Mouse (Mus musculus) MEL (cell line): Measurements from ENCODE around the gene Pomgnt1. TPM values are rescaled to one million over a fixed set of nuclear protein-coding genes. Genes with fewer than 3 reads are reported as not detected.

Experiments
- DNase-seq: peaks from one replicate; pipeline ENCODE4 v3.0.0; 2011; ENCODE audit warnings: low read depth, low spot score
- H3K27ac ChIP-seq: 2 replicates; pipeline ENCODE4 v1.5.1; 2012; ENCODE audit warnings: low read depth, mild to moderate bottlenecking, control low read depth, low read length, moderate library complexity; ENCODE audit not compliant: control insufficient read depth
- H3K27me3 ChIP-seq, 2 experiments: fragments of 150-350 bp in 1 of 2; sonication (generic) in 1 of 2; 2 replicates each; pipeline ENCODE4 v1.6.1; 2012; ENCODE audit warnings: low read length in 2 of 2, mild to moderate bottlenecking in 2 of 2, improper control_type of control experiment in 1 of 2, moderate library complexity in 1 of 2; ENCODE audit not compliant: insufficient read depth in 2 of 2, control insufficient read depth in 1 of 2
- H3K36me3 ChIP-seq, 2 experiments: 2 replicates each; pipeline ENCODE4 v1.6.1; 2012 to 2014; ENCODE audit warnings: low read length in 2 of 2, improper control_type of control experiment in 1 of 2, inconsistent platforms in 1 of 2, mild to moderate bottlenecking in 1 of 2; ENCODE audit not compliant: insufficient read depth in 2 of 2, control insufficient read depth in 1 of 2
- H3K4me1 ChIP-seq, 2 experiments: fragments of 150-350 bp in 1 of 2; sonication (generic) in 1 of 2; 2 replicates each; pipeline ENCODE4 v1.6.1; 2012; ENCODE audit warnings: low read length in 2 of 2, improper control_type of control experiment in 1 of 2, mild to moderate bottlenecking in 1 of 2; ENCODE audit not compliant: insufficient read depth in 2 of 2, control insufficient read depth in 1 of 2
- H3K4me3 ChIP-seq, 2 experiments: fragments of 150-350 bp in 1 of 2; sonication (generic) in 1 of 2; 2 replicates each; pipeline ENCODE4 v1.5.1; 2012; ENCODE audit warnings: low read depth in 2 of 2, low read length in 2 of 2, mild to moderate bottlenecking in 2 of 2, moderate library complexity in 2 of 2, control low read depth in 1 of 2, improper control_type of control experiment in 1 of 2; ENCODE audit not compliant: control insufficient read depth in 1 of 2, insufficient read depth in 1 of 2
- H3K79me2 ChIP-seq: 2 replicates; pipeline ENCODE4 v1.6.1; 2012; ENCODE audit warnings: mild to moderate bottlenecking, low read length, moderate library complexity; ENCODE audit not compliant: control insufficient read depth, poor library complexity, insufficient read depth
- H3K9ac ChIP-seq: 2 replicates; pipeline ENCODE4 v1.6.1; 2012; ENCODE audit warnings: low read depth, mild to moderate bottlenecking, control low read depth, low read length, moderate library complexity; ENCODE audit not compliant: control insufficient read depth, poor library complexity, severe bottlenecking
- H3K9me3 ChIP-seq: fragments of 150-350 bp; sonication (generic); replicated peaks from 2 replicates; pipeline ENCODE4 v1.6.1; 2012; ENCODE audit warnings: mild to moderate bottlenecking, low read length, improper control_type of control experiment, moderate library complexity; ENCODE audit not compliant: insufficient read depth
- CHD2 ChIP-seq: IDR thresholded peaks from 2 replicates; pipeline ENCODE4 v1.6.1; 2011; ENCODE audit warnings: low read length, improper control_type of control experiment
- CTCF ChIP-seq, 3 experiments: IDR thresholded peaks in 2 of 3; conservative IDR thresholded peaks in 1 of 3; 2 replicates each; pipeline ENCODE4 v1.5.1; 2011 to 2012; ENCODE audit warnings: low read length in 3 of 3, low read depth in 2 of 3, mild to moderate bottlenecking in 2 of 3, improper control_type of control experiment in 1 of 3, inconsistent platforms in 1 of 3, mixed read lengths in 1 of 3, moderate library complexity in 1 of 3; ENCODE audit not compliant: control insufficient read depth in 1 of 3, insufficient read depth in 1 of 3, poor library complexity in 1 of 3, severe bottlenecking in 1 of 3
- EP300 ChIP-seq, 2 experiments: IDR thresholded peaks; 2 replicates each; pipeline ENCODE4 v1.6.1; 2011; ENCODE audit warnings: improper control_type of control experiment in 2 of 2, low read length in 2 of 2, low read depth in 1 of 2, mild to moderate bottlenecking in 1 of 2
- GATA1 ChIP-seq: IDR thresholded peaks from 2 replicates; pipeline ENCODE4 v1.6.1; 2011; ENCODE audit warnings: low read depth, low read length, improper control_type of control experiment
- HCFC1 ChIP-seq: IDR thresholded peaks from 2 replicates; pipeline ENCODE4 v1.6.1; 2012; ENCODE audit warnings: low read depth, mild to moderate bottlenecking, inconsistent platforms, low read length, improper control_type of control experiment, moderate library complexity
- KAT2A ChIP-seq: conservative IDR thresholded peaks from 2 replicates; pipeline ENCODE4 v1.6.1; 2012; ENCODE audit warnings: low read depth, low read length, improper control_type of control experiment, inconsistent platforms
- MAFK ChIP-seq: IDR thresholded peaks from 2 replicates; pipeline ENCODE4 v1.6.1; 2011; ENCODE audit warnings: low read depth, mild to moderate bottlenecking, low read length, improper control_type of control experiment, borderline replicate concordance
- MYB ChIP-seq: IDR thresholded peaks from 2 replicates; pipeline ENCODE4 v1.6.1; 2011; ENCODE audit warnings: mild to moderate bottlenecking, low read depth, low read length, improper control_type of control experiment
- POLR2A ChIP-seq, 2 experiments: IDR thresholded peaks; 2 replicates each; pipeline ENCODE4 v1.6.1; 2011 to 2012; ENCODE audit warnings: low read length in 2 of 2, mild to moderate bottlenecking in 2 of 2, control low read depth in 1 of 2, improper control_type of control experiment in 1 of 2, low read depth in 1 of 2, moderate library complexity in 1 of 2; ENCODE audit not compliant: control insufficient read depth in 1 of 2, insufficient read depth in 1 of 2, poor library complexity in 1 of 2
- POLR2AphosphoS5 ChIP-seq: IDR thresholded peaks from 2 replicates; pipeline ENCODE4 v1.6.1; 2012; ENCODE audit warnings: low read depth, borderline replicate concordance, mild to moderate bottlenecking, inconsistent platforms, low read length, moderate library complexity, mixed read lengths
- RCOR1 ChIP-seq: IDR thresholded peaks from 2 replicates; pipeline ENCODE4 v1.6.1; 2012; ENCODE audit warnings: low read depth, mild to moderate bottlenecking, inconsistent platforms, low read length, improper control_type of control experiment
- SIN3A ChIP-seq: IDR thresholded peaks from 2 replicates; pipeline ENCODE4 v1.6.1; 2012; ENCODE audit warnings: low read length, improper control_type of control experiment, inconsistent platforms
- SMC3 ChIP-seq: IDR thresholded peaks from 2 replicates; pipeline ENCODE4 v1.6.1; 2011; ENCODE audit warnings: low read depth, low read length, improper control_type of control experiment
- TCF12 ChIP-seq: IDR thresholded peaks from 2 replicates; pipeline ENCODE4 v1.6.1; 2014; ENCODE audit warnings: low read depth, mild to moderate bottlenecking, inconsistent platforms, low read length, improper control_type of control experiment, moderate library complexity
- UBTF ChIP-seq: IDR thresholded peaks from 2 replicates; pipeline ENCODE4 v1.6.1; 2012; ENCODE audit warnings: low read depth, mild to moderate bottlenecking, inconsistent platforms, low read length, improper control_type of control experiment, moderate library complexity, borderline replicate concordance; ENCODE audit not compliant: insufficient read depth
- ZC3H11A ChIP-seq: IDR thresholded peaks from 2 replicates; pipeline ENCODE4 v1.6.1; 2012; ENCODE audit warnings: low read depth, mild to moderate bottlenecking, inconsistent platforms, low read length, improper control_type of control experiment
- ZKSCAN1 ChIP-seq: IDR thresholded peaks from 2 replicates; pipeline ENCODE4 v1.6.1; 2012; ENCODE audit warnings: low read depth, mild to moderate bottlenecking, inconsistent platforms, low read length, improper control_type of control experiment, moderate library complexity
- polyA plus RNA-seq, 2 experiments: library from polyadenylated mRNA; stranded (reverse) in 1 of 2; unstranded in 1 of 2; fragments of >175 nt in 1 of 2; fragments of >200 nt in 1 of 2; gene quantifications; 2 replicates each; pipeline versions ENCODE4 v1.2.1 to v1.2.4; 2012; ENCODE audit warnings: low replicate concordance in 2 of 2, low read depth in 1 of 2; ENCODE audit not compliant: insufficient read length in 2 of 2, insufficient read depth in 1 of 2, missing spikeins in 1 of 2
- total RNA-seq: library from RNA; depleted of rRNA; stranded (reverse); fragments of 300-350 nt; gene quantifications from 2 replicates; pipeline ENCODE4 v1.2.3, GENCODE M21; 2012

Gene Pomgnt1
- total and polyA plus RNA-seq, 3 experiments: 33.6 to 35.3 TPM; not detected in 1

GRCm38 (mm10) chr4:116105278-116105677 lies 18.4 kb upstream of the Pomgnt1 start:
- no peak for DNase-seq
- Histone ChIP-seq H3K9ac (no peak overlapping the region), H3K36me3 (peaks cover 9 to 10% of the 10 kb centered on the region in 2 experiments), H3K79me2 (no peaks in the 10 kb centered on the region), H3K4me1 (peaks cover 0 to 11% of the 10 kb centered on the region in 2 experiments; a peak in 3 of 4 replicates), H3K9me3 (no peaks in the 10 kb centered on the region), H3K4me3 (no peak overlapping the region), H3K27me3 (no peaks in the 10 kb centered on the region), H3K27ac (no peak overlapping the region)
- TF ChIP-seq GATA1 (no peak), POLR2A (IDR thresholded peaks at IDR 0.05; ENCODE audit: control insufficient read depth in 1 of 2, insufficient read depth in 1 of 2, low read depth in 1 of 2, low read length in 2 of 2, poor library complexity in 1 of 2) (no peak), ZC3H11A (no peak), POLR2AphosphoS5 (no peak), KAT2A (no peak), MAFK (no peak), CTCF (IDR thresholded peaks at IDR 0.05 in 2 of 3, conservative IDR thresholded peaks at IDR 0.05 in 1 of 3; ENCODE audit: control insufficient read depth in 1 of 3, insufficient read depth in 1 of 3, low read depth in 2 of 3, low read length in 3 of 3, poor library complexity in 1 of 3, severe bottlenecking in 1 of 3) (no peak), ZKSCAN1 (no peak), TCF12 (no peak), EP300 (IDR thresholded peaks at IDR 0.05; ENCODE audit: low read depth in 1 of 2, low read length in 2 of 2) (no peak), SMC3 (no peak), HCFC1 (no peak), SIN3A (no peak), RCOR1 (no peak), MYB (no peak), UBTF (no peak)

- Histone ChIP-seq H3K4me1 (no peaks in the 10 kb centered on the region), H3K36me3 (peaks cover 0 to 8% of the 10 kb centered on the region in 2 experiments; a peak in 2 of 4 replicates)
- no peak for DNase-seq
Observed at GRCm38 (mm10) chr4:116110695-116111094, 12.9 kb upstream of the Pomgnt1 start.

More at GRCm38 (mm10) chr4:116110695-116111094, 12.9 kb upstream of the Pomgnt1 start:
- no peak overlapping the region for H3K4me3 ChIP-seq
- H3K27ac ChIP-seq: no peak overlapping the region
- H3K27me3 ChIP-seq: no peaks in the 10 kb centered on the region
- no peaks in the 10 kb centered on the region for H3K9me3 ChIP-seq
- H3K79me2 ChIP-seq: no peaks in the 10 kb centered on the region
- H3K9ac ChIP-seq: no peak overlapping the region
- TF ChIP-seq UBTF: no peak
- no peak for TF ChIP-seq SMC3
- no peak for TF ChIP-seq CHD2
